Mouse (Mus musculus) midbrain, embryonic 15.5 days (tissue): Measurements from ENCODE around the gene Sh2b2. TPM values are rescaled to one million over a fixed set of nuclear protein-coding genes. Genes with fewer than 3 reads are reported as not detected.

Experiments
- ATAC-seq: fragments of 200-750 bp; cut with Nextera tagmentation; replicated peaks from 2 replicates; pipeline ENCODE4 v1.8.0; 2017; ENCODE audit warnings: moderate TSS enrichment
- H3K27ac ChIP-seq: fragments of 300-500 bp; sonication (generic); 2 replicates; pipeline ENCODE4 v1.5.1; 2015; ENCODE audit warnings: mild to moderate bottlenecking, inconsistent platforms
- H3K27me3 ChIP-seq: fragments of 300-500 bp; sonication (generic); replicated peaks from 2 replicates; pipeline ENCODE4 v1.6.1; 2015; ENCODE audit warnings: inconsistent platforms
- H3K36me3 ChIP-seq: fragments of 300-500 bp; sonication (generic); replicated peaks from 2 replicates; pipeline ENCODE4 v1.6.1; 2015; ENCODE audit warnings: inconsistent platforms
- H3K4me1 ChIP-seq: fragments of 300-500 bp; sonication (generic); 2 replicates; pipeline ENCODE4 v1.6.1; 2015; ENCODE audit warnings: inconsistent platforms
- H3K4me2 ChIP-seq: fragments of 300-500 bp; sonication (generic); 2 replicates; pipeline ENCODE4 v1.6.1; 2015; ENCODE audit warnings: inconsistent platforms, mild to moderate bottlenecking, moderate library complexity
- H3K4me3 ChIP-seq: fragments of 300-500 bp; sonication (generic); 2 replicates; pipeline ENCODE4 v1.5.1; 2015; ENCODE audit warnings: mild to moderate bottlenecking, inconsistent platforms
- H3K9ac ChIP-seq: fragments of 300-500 bp; sonication (generic); 2 replicates; pipeline ENCODE4 v1.6.1; 2015; ENCODE audit warnings: mild to moderate bottlenecking, inconsistent platforms
- H3K9me3 ChIP-seq: fragments of 300-500 bp; sonication (generic); 2 replicates; pipeline ENCODE4 v1.6.1; 2016; ENCODE audit warnings: inconsistent platforms
- WGBS: fragments of 180-500 bp; shearing (Covaris S2); methylation state at CpG from one replicate; pipeline ENCODE4 v1.1.7; 2015; ENCODE audit warnings: mixed read lengths; 5-methylcytosine and 5-hydroxymethylcytosine counted together
- polyA plus RNA-seq: library from polyadenylated mRNA; unstranded; fragments of >200 nt; fragmentation: Nextera tagmentation; extraction: Ambion mirVana; gene quantifications from 2 replicates; pipeline ENCODE4 v1.2.1, GENCODE M21; 2015

Sh2b2 gene
- polyA plus RNA-seq, 1 experiment from 2014 or later = 33.2 TPM

GRCm38 (mm10) chr5:136171363-136172341, 74.7 kb downstream of the Sh2b2 start:
- peak overlapping the region; percentile 85 for H3K27ac ChIP-seq
- H3K36me3 ChIP-seq = 0 out of 2 replicates have a peak, but pooled peaks cover 6% of the 10 kb centered on the region
- H3K4me1 ChIP-seq = peaks cover 28% of the 10 kb centered on the region
- 40% methylated on average over 17 of the region's 17 CpGs for WGBS
- peak; percentile 5; the same call in 1 of the 2 replicates for ATAC-seq
- no peaks in the 10 kb centered on the region for H3K27me3 ChIP-seq
- peak overlapping the region; percentile 67 for H3K4me2 ChIP-seq
- peak overlapping the region; percentile 64 for H3K4me3 ChIP-seq
- H3K9ac ChIP-seq = peak overlapping the region; percentile 82
- H3K9me3 ChIP-seq = no peaks in the 10 kb centered on the region

DNA sequence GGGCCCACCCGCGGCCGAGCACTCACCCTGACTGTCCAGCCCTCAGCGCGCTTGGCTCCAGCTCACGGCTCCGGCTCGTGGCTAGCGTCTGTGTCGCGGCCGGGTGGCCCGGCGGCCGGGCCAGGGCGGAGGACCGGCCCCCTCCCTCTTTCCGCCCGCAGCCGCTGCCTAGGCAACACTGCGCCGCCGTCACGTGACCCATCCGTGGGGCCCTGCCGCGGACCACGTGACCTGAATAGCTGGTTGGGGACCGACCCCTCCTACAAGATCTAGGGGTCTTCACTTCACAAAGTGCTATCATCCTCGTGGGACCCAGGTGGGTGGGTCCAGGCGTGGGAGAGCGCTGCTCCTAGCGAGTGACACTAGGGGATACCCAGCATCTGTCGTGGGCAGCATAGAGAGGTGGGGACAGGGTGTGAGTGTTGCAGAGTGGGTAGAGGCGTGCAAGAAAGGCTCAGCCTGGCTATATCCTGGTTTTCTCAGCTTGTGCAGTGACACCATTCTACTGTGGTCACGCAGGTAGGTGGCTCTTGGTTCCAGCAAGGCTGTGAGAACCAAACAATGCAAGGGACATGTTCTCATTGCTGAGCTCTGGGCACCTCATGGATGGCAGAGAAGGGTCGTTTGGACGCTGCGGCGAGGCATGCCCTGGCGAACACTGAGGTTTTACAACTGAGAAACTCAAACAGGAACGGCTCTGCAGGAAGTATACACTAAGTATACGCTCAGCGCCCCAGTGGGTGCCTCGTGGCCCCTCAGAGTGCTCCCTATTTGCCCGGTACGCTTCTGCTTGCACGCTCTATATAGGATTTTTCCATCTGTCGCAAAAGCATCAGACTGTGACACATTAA, 75.6 kb downstream of the Sh2b2 start, which contains the start of gene Orai2:
Gene Orai2 (minus strand): TSS at position 202 of the 851 bp plus-strand sequence.
- Histone ChIP-seq H3K9ac (peak within 1 kb of the TSS; percentile 82), H3K27me3 (no peaks in the 10 kb centered on the region), H3K4me2 (peak within 1 kb of the TSS; percentile 67), H3K27ac (peak within 1 kb of the TSS; percentile 85), H3K4me3 (peak within 1 kb of the TSS; percentile 64), H3K36me3 (0 out of 2 replicates have a peak, but pooled peaks cover 6% of the 10 kb centered on the region), H3K4me1 (peaks cover 28% of the 10 kb centered on the region), H3K9me3 (no peaks in the 10 kb centered on the region)
- ATAC-seq = peak; percentile 91
- 5% methylated on average over 49 of the region's 49 CpGs for WGBS

DNA sequence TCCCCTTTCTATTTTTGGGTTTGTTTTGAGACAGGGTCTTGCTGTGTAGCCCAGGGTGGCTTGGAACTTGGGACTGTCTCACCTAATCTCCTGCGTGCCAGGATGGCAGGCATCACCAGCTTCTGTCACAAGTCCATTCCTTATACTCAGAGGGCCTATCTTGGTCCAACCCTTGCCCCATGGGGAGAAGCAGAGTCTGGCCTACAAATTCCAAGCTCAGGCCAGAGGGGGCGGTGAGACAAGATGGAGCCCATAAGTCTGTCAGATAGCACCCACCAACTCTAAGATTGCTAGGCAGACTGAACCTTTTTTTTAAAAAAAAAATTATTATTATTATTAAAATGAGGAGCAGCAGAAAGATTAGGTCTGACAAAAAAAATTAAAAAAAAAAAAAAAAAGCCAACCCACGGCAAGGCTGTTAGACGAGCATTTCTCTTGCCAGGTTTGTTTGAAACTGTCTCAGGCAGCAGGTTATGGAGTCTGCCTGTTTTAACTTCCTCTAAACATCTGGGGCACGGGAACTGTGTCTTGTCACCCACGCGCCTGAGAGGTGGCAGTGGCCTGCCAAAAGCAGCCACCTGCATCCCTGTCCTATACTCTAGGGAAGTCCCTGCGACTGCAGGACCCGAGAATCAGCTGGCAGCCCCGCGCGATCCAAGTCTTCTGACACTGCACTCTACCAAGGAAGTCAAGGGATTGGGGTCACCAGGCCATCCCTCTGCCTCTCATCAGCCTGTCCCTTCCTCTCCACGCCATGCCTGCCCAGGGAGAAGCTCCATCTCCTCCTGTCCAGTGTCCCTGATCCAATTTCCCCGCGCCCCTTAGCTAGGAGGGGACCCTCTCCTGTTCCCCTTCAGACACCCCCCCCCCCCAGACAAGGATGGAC, 76.5 kb downstream of the Sh2b2 start:
- Histone ChIP-seq H3K9me3 (no peaks in the 10 kb centered on the region), H3K27me3 (no peaks in the 10 kb centered on the region), H3K4me1 (peaks cover 28% of the 10 kb centered on the region), H3K36me3 (0 out of 2 replicates have a peak, but pooled peaks cover 6% of the 10 kb centered on the region), H3K9ac (peak overlapping the region; percentile 82), H3K4me3 (peak overlapping the region; percentile 64), H3K4me2 (peak overlapping the region; percentile 67), H3K27ac (peak overlapping the region; percentile 85)
- peak; percentile 48 for ATAC-seq
- WGBS = 10% methylated on average over 15 of the region's 15 CpGs

Other genes starting within 250 kb of the Sh2b2 start
- not detected in 2 replicates for gene Upk3b, start 208.1 kb downstream of the Sh2b2 start, polyA plus RNA-seq
- not detected in 2 replicates for gene Upk3bl, start 192.1 kb downstream of the Sh2b2 start, polyA plus RNA-seq
- 22.0 and 22.8 TPM in 2 replicates for gene Rasa4, start 162.6 kb downstream of the Sh2b2 start, polyA plus RNA-seq
- gene Polr2j, start 129.9 kb downstream of the Sh2b2 start, polyA plus RNA-seq = 196 and 200 TPM in 2 replicates
- gene Lrwd1, start 110.5 kb downstream of the Sh2b2 start, polyA plus RNA-seq = 28.6 and 30.7 TPM in 2 replicates
- 22.3 and 22.8 TPM in 2 replicates for gene Alkbh4, start 110.4 kb downstream of the Sh2b2 start, polyA plus RNA-seq
- gene Orai2, start 75.8 kb downstream of the Sh2b2 start, polyA plus RNA-seq = 52.0 and 53.2 TPM in 2 replicates
- 54.8 and 55.6 TPM in 2 replicates for gene Prkrip1, start 47.6 kb downstream of the Sh2b2 start, polyA plus RNA-seq